Comparison of ENCODE assay signal across 16 mouse cellular contexts in genomic region chr12:108914198-108914597, GRCm38 (mm10). TPM values are rescaled to one million over a fixed set of nuclear protein-coding genes. Genes with fewer than 3 reads are reported as not detected.
A peak's percentile ranks its signal among the peaks of the same experiment; 100 is the strongest.
DNase-seq lines count a peak whose midpoint lies in the region; ATAC-seq and TF ChIP-seq lines count a peak whose summit lies in the region.
"Had no signal": no experiment of that assay in that cellular context is flagged by ENCODE, and none has a peak within 500 bp of the region (broad histone marks: within the 10 kb centered on the region; RNA-seq: fewer than 3 reads in every experiment).

No protein-coding gene starts in this region.

- 0 out of 2 replicates have a peak, but pooled peaks cover 4% of the 10 kb centered on the region for H3K27me3 ChIP-seq in forebrain, embryonic 13.5 days
- H3K27me3 ChIP-seq in forebrain, embryonic 11.5 days (ENCODE audit: control insufficient read depth, insufficient read depth, low read length), result no peaks in the 10 kb centered on the region
- no peaks in the 10 kb centered on the region for H3K27me3 ChIP-seq in lung, postnatal 0 days (replicated peaks; ENCODE audit: insufficient read depth, low read length)
- no peaks in the 10 kb centered on the region for H3K27me3 ChIP-seq in embryonic facial prominence, embryonic 10.5 days (replicated peaks; ENCODE audit: low read depth, poor library complexity, severe bottlenecking)
- H3K27me3 ChIP-seq in limb, embryonic 14.5 days (ENCODE audit: control insufficient read depth, insufficient read depth, low read length), result no peaks in the 10 kb centered on the region
- H3K27me3 ChIP-seq: heart, embryonic 15.5 days; liver, embryonic 13.5 days had no signal

- H3K9me3 ChIP-seq in forebrain, embryonic 13.5 days (replicated peaks), result no peaks in the 10 kb centered on the region
- no peaks in the 10 kb centered on the region for H3K9me3 ChIP-seq in forebrain, embryonic 11.5 days (ENCODE audit: control insufficient read depth, low read length)
- no peaks in the 10 kb centered on the region for H3K9me3 ChIP-seq in lung, postnatal 0 days (ENCODE audit: low read length)
- H3K9me3 ChIP-seq in embryonic facial prominence, embryonic 10.5 days, result no peaks in the 10 kb centered on the region
- no peaks in the 10 kb centered on the region for H3K9me3 ChIP-seq in limb, embryonic 14.5 days (ENCODE audit: control insufficient read depth, low read length)
- H3K9me3 ChIP-seq: heart, embryonic 15.5 days; liver, embryonic 13.5 days had no signal

- H3K4me1 ChIP-seq in forebrain, embryonic 13.5 days, result peaks cover 83% of the 10 kb centered on the region
- H3K4me1 ChIP-seq in forebrain, embryonic 11.5 days (replicated peaks; ENCODE audit: control insufficient read depth, insufficient read depth, low read length), result peaks cover 45% of the 10 kb centered on the region
- no peaks in the 10 kb centered on the region for H3K4me1 ChIP-seq in lung, postnatal 0 days (ENCODE audit: insufficient read depth, low read depth, low read length)
- H3K4me1 ChIP-seq in embryonic facial prominence, embryonic 10.5 days, result peaks cover 85% of the 10 kb centered on the region
- H3K4me1 ChIP-seq in limb, embryonic 14.5 days (ENCODE audit: control insufficient read depth, insufficient read depth, low read length), result peaks cover 68% of the 10 kb centered on the region

- H3K9ac ChIP-seq in forebrain, embryonic 13.5 days, result peak overlapping the region; percentile 12; the same call in 1 of the 2 replicates
- H3K9ac ChIP-seq in forebrain, embryonic 11.5 days (ENCODE audit: low read length), result no peak overlapping the region; the same call in 1 of the 2 replicates
- no peak overlapping the region for H3K9ac ChIP-seq in lung, postnatal 0 days (replicated peaks; ENCODE audit: low read depth)
- no peak overlapping the region for H3K9ac ChIP-seq in limb, embryonic 14.5 days (ENCODE audit: low read depth, low read length, severe bottlenecking)
- H3K9ac ChIP-seq: heart, embryonic 15.5 days; liver, embryonic 13.5 days had no signal

- TF ChIP-seq EP300 in lung, postnatal 0 days (IDR thresholded peaks at IDR 0.05), result no peak

- no peak for TF ChIP-seq CTCF in lung, postnatal 0 days (IDR thresholded peaks at IDR 0.05)

- H3K27ac ChIP-seq in forebrain, embryonic 13.5 days, result peak overlapping the region; percentile 32; the same call in 1 of the 2 replicates
- H3K27ac ChIP-seq in forebrain, embryonic 11.5 days (ENCODE audit: low read depth, low read length), result no peak overlapping the region
- H3K27ac ChIP-seq in lung, postnatal 0 days (ENCODE audit: low read length), result no peak overlapping the region
- H3K27ac ChIP-seq in embryonic facial prominence, embryonic 10.5 days (replicated peaks), result peak overlapping the region; percentile 35; the same call in 1 of the 2 replicates
- peak overlapping the region; percentile 35; the same call in 1 of the 2 replicates for H3K27ac ChIP-seq in limb, embryonic 14.5 days (replicated peaks; ENCODE audit: low read depth, low read length)
- H3K27ac ChIP-seq: heart, embryonic 15.5 days; liver, embryonic 13.5 days had no signal

- ATAC-seq in forebrain, embryonic 13.5 days, result no peak
- no peak for ATAC-seq in forebrain, embryonic 11.5 days (replicated peaks; ENCODE audit: low FRiP score)
- no peak for ATAC-seq in lung, postnatal 0 days
- no peak for ATAC-seq in limb, embryonic 14.5 days (ENCODE audit: low FRiP score, low read depth)
- ATAC-seq: hindbrain, embryonic 16.5 days had no signal

- H3K36me3 ChIP-seq in forebrain, embryonic 13.5 days (ENCODE audit: poor library complexity, severe bottlenecking), result no peaks in the 10 kb centered on the region
- no peaks in the 10 kb centered on the region for H3K36me3 ChIP-seq in forebrain, embryonic 11.5 days (ENCODE audit: control insufficient read depth, insufficient read depth, low read length)
- H3K36me3 ChIP-seq in lung, postnatal 0 days (ENCODE audit: insufficient read depth, low read length), result no peaks in the 10 kb centered on the region
- no peaks in the 10 kb centered on the region for H3K36me3 ChIP-seq in embryonic facial prominence, embryonic 10.5 days (replicated peaks)
- no peaks in the 10 kb centered on the region for H3K36me3 ChIP-seq in limb, embryonic 14.5 days (ENCODE audit: control insufficient read depth, insufficient read depth, low read length)
- H3K36me3 ChIP-seq: heart, embryonic 15.5 days; liver, embryonic 13.5 days had no signal

- H3K4me2 ChIP-seq in forebrain, embryonic 13.5 days, result no peak overlapping the region
- no peak overlapping the region for H3K4me2 ChIP-seq in forebrain, embryonic 11.5 days (ENCODE audit: low read depth, low read length, severe bottlenecking)
- H3K4me2 ChIP-seq in lung, postnatal 0 days (replicated peaks; ENCODE audit: low read depth, low read length), result no peak overlapping the region
- no peak overlapping the region for H3K4me2 ChIP-seq in limb, embryonic 14.5 days (replicated peaks; ENCODE audit: low read depth, low read length, severe bottlenecking)
- H3K4me2 ChIP-seq: heart, embryonic 15.5 days; liver, embryonic 13.5 days had no signal

- no peak overlapping the region for H3K4me3 ChIP-seq in forebrain, embryonic 13.5 days
- no peak overlapping the region for H3K4me3 ChIP-seq in forebrain, embryonic 11.5 days (ENCODE audit: low read depth, low read length)
- H3K4me3 ChIP-seq in lung, postnatal 0 days (ENCODE audit: low read depth, low read length), result no peak overlapping the region
- no peak overlapping the region for H3K4me3 ChIP-seq in embryonic facial prominence, embryonic 10.5 days
- H3K4me3 ChIP-seq in limb, embryonic 14.5 days (replicated peaks; ENCODE audit: low read length), result no peak overlapping the region
- H3K4me3 ChIP-seq: heart, embryonic 15.5 days; liver, embryonic 13.5 days had no signal

- no peak for TF ChIP-seq POLR2A in limb, embryonic 14.5 days (IDR thresholded peaks at IDR 0.05; ENCODE audit: borderline replicate concordance, extremely low read depth, insufficient read depth, insufficient read length)

- DNase-seq in forebrain, embryonic 11.5 days (ENCODE audit: low spot score), result no peak
- DNase-seq in lung, postnatal 0 days (ENCODE audit: low spot score), result peak; percentile 47
- no peak for DNase-seq in lung, adult 18-20 months
- DNase-seq in embryonic facial prominence, embryonic 10.5 days (ENCODE audit: low spot score), result no peak
- no peak for DNase-seq in limb, embryonic 14.5 days (ENCODE audit: low spot score)
- no peak for DNase-seq in adrenal gland, adult (ENCODE audit: inconsistent age in 2 of 2, low spot score in 1 of 2)
- no peak for DNase-seq in right cerebral cortex, adult 2 months (ENCODE audit: low spot score in 2 of 2)
- DNase-seq: adrenal gland, postnatal 36 days; cerebellum, postnatal 10 days; kidney, postnatal 10 days; liver, embryonic 13.5 days; lung, postnatal 14 days; right cerebral cortex, postnatal 14 days had no signal

- WGBS in forebrain, embryonic 13.5 days, result 27% methylated on average over 3 of the region's 3 CpGs
- WGBS in forebrain, embryonic 11.5 days, result 55% methylated on average over 3 of the region's 3 CpGs
- WGBS in lung, postnatal 0 days, result 59% methylated on average over 3 of the region's 3 CpGs
- 66% methylated on average over 3 of the region's 3 CpGs for WGBS in embryonic facial prominence, embryonic 10.5 days
- 42% methylated on average over 3 of the region's 3 CpGs for WGBS in limb, embryonic 14.5 days

RNA-seq across cellular contexts. Expression of gene Wars, which starts 20.2 kb away (rescaled TPM):
- 103 and 111 TPM in 2 replicates for polyA plus RNA-seq in forebrain, embryonic 13.5 days (2015; fragmentation: Nextera tagmentation; extraction: Ambion mirVana)
- polyA plus RNA-seq in forebrain, embryonic 11.5 days (2014; fragmentation: Nextera tagmentation; extraction: Ambion mirVana), result 140 and 142 TPM in 2 replicates
- polyA plus RNA-seq in lung, postnatal 0 days (2015; fragmentation: Nextera tagmentation; extraction: Ambion mirVana), result 84.0 and 84.3 TPM in 2 replicates
- 146 and 147 TPM in 2 replicates for polyA plus RNA-seq in embryonic facial prominence, embryonic 10.5 days (2016; fragmentation: Nextera tagmentation; extraction: Ambion mirVana)
- polyA plus RNA-seq in limb, embryonic 14.5 days (2012; rRNA removed), result 65.6 and 70.6 TPM in 2 replicates
- polyA plus RNA-seq in limb, embryonic 14.5 days (2014; fragmentation: Nextera tagmentation; extraction: Ambion mirVana), result 67.6 and 69.9 TPM in 2 replicates

RNA-seq across cellular contexts. Expression of gene Wdr25, which starts 20.8 kb away (rescaled TPM):
- 9.9 and 10.4 TPM in 2 replicates for polyA plus RNA-seq in forebrain, embryonic 13.5 days (2015; fragmentation: Nextera tagmentation; extraction: Ambion mirVana)
- 5.7 and 7.2 TPM in 2 replicates for polyA plus RNA-seq in forebrain, embryonic 11.5 days (2014; fragmentation: Nextera tagmentation; extraction: Ambion mirVana)
- polyA plus RNA-seq in lung, postnatal 0 days (2015; fragmentation: Nextera tagmentation; extraction: Ambion mirVana), result 4.8 and 7.3 TPM in 2 replicates
- polyA plus RNA-seq in embryonic facial prominence, embryonic 10.5 days (2016; fragmentation: Nextera tagmentation; extraction: Ambion mirVana), result 9.9 and 10.4 TPM in 2 replicates
- 12.7 and 16.9 TPM in 2 replicates for polyA plus RNA-seq in limb, embryonic 14.5 days (2012; rRNA removed)
- polyA plus RNA-seq in limb, embryonic 14.5 days (2014; fragmentation: Nextera tagmentation; extraction: Ambion mirVana), result 3.9 and 4.6 TPM in 2 replicates

Comparison
In these comparisons a context has a peak if more than half of its experiments do, and no peak if none do; other contexts are left out.
1. H3K27ac ChIP-seq: peak in forebrain, embryonic 13.5 days (single experiment), embryonic facial prominence, embryonic 10.5 days (single experiment) and limb, embryonic 14.5 days (single experiment); none in forebrain, embryonic 11.5 days (single experiment) and lung, postnatal 0 days (single experiment).